Mouse (Mus musculus) bone marrow macrophage, adult 2 months (primary cell): Measurements from ENCODE around the gene Mycl.

Experiments used
- CTCF ChIP-seq: IDR thresholded peaks from 2 replicates; pipeline ENCODE4 v1.5.1; 2012; ENCODE audit warnings: low read depth, mild to moderate bottlenecking, low read length, moderate library complexity
- POLR2A ChIP-seq: IDR thresholded peaks from 2 replicates; pipeline ENCODE4 v1.6.1; 2012; ENCODE audit warnings: mild to moderate bottlenecking, low read depth, low read length, borderline replicate concordance

DNA sequence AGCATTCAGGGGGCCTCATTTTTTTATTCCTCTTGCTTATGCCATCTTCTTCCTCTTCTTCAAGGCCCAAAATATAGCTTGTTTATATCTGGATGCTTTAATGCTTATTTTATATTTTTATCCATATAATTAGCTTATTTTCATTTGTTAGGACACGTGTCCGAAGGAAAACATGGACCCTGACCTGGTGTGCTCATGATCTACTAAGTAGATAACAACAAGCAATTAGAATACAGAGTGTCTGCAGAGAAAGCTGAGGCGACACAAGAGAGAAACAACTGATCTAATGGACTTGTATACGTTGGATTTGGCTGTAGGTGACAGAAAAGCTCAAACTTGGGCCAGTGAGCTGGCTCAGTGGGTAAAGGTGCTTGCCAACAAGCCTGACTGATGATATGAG is 18.6 kb upstream of the Mycl start:
- TF ChIP-seq CTCF (no peak), POLR2A (no peak)
